Mouse (Mus musculus): Measurements from ENCODE around the gene Hsd11b1.

DNA sequence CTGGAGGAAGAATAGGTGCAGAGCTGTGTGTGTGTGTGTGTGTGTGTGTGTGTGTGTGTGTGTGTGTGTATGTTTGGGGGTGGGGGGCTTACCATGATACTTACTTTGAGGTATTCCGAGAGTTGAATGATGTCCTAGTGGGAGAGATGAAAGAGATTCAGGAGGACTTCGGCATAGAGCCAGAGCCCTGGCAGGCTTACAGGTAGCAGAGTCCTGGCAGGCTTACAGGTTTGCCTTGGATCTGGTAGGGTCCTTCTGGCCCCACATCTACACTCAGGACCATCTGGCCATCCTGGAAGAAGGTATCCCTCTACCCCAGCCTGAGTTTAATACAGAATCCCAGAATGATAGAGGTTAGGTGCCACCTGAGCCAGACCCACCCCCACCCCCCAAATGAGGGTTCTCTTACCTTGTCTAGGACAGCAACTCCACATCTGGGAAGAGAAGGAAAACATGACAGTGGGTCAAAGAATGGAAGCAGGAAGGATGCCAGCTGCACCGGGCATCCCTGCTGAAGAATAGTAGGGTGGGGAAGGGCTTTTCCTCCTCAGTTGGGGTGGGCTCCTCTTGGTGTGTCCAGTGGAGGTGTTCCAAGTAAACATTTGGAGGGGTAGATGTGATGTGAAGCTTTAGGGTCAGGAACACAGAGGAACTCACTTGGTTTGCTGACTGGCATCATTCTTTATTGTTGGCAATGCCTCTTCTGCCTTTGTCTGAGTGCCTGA is 69.3 kb downstream of the Hsd11b1 start:
- TF ChIP-seq CTCF (IDR thresholded peaks at IDR 0.05) (no peak), EP300 (IDR thresholded peaks at IDR 0.05) (no peak)
